ENCODE assay signal across 20 mouse cellular contexts in genomic region chr7:107638026-107638425, GRCm38 (mm10). TPM values are rescaled to one million over a fixed set of nuclear protein-coding genes. Genes with fewer than 3 reads are reported as not detected.
"Had no signal": no experiment of that assay in that cellular context is flagged by ENCODE, and none has a peak within 500 bp of the region (broad histone marks: within the 10 kb centered on the region; RNA-seq: fewer than 3 reads in every experiment).

No protein-coding gene starts in this region.

- H3K9me3 ChIP-seq: liver, embryonic 13.5 days; lung, embryonic 15.5 days; midbrain, embryonic 12.5 days had no signal

- H3K9ac ChIP-seq: limb, embryonic 12.5 days; liver, embryonic 13.5 days; liver, postnatal 0 days; lung, embryonic 15.5 days; midbrain, embryonic 12.5 days had no signal

- ATAC-seq: liver, postnatal 0 days; midbrain, embryonic 16.5 days had no signal

- H3K4me3 ChIP-seq: limb, embryonic 12.5 days; liver, embryonic 13.5 days; lung, embryonic 15.5 days; megakaryocyte, embryonic 14.5 days; midbrain, embryonic 12.5 days had no signal

- H3K27me3 ChIP-seq: limb, embryonic 12.5 days; liver, embryonic 13.5 days; lung, embryonic 15.5 days; megakaryocyte, embryonic 14.5 days; midbrain, embryonic 12.5 days had no signal

- H3K4me2 ChIP-seq: limb, embryonic 12.5 days; liver, embryonic 13.5 days; lung, embryonic 15.5 days; midbrain, embryonic 12.5 days had no signal

- DNase-seq: kidney, adult 9 months; kidney, postnatal 25 days; layer of hippocampus, adult 9-11 months; liver; liver, embryonic 13.5 days; liver, postnatal 0 days; lung, postnatal 14 days; right cerebral cortex, postnatal 14 days; thymus, postnatal 36 days had no signal

- H3K4me1 ChIP-seq: limb, embryonic 12.5 days; liver, embryonic 13.5 days; lung, embryonic 15.5 days; midbrain, embryonic 12.5 days had no signal

- H3K27ac ChIP-seq: limb, embryonic 12.5 days; liver, embryonic 13.5 days; lung, embryonic 15.5 days; macrophage; midbrain, embryonic 12.5 days had no signal

- H3K36me3 ChIP-seq: limb, embryonic 12.5 days; liver, embryonic 13.5 days; lung, embryonic 15.5 days; midbrain, embryonic 12.5 days had no signal

RNA-seq across cellular contexts. Expression of gene 5330417H12Rik, which starts 13.1 kb away (rescaled TPM):
- total RNA-seq: left cerebral cortex, postnatal 36 days had no signal
- polyA plus RNA-seq: limb, embryonic 12.5 days; liver, embryonic 13.5 days; liver, postnatal 0 days; lung, embryonic 15.5 days; macrophage; midbrain, embryonic 12.5 days; midbrain, embryonic 16.5 days; neural tube, embryonic 11.5 days; small intestine, adult 2 months; stomach, embryonic 16.5 days; thymus, postnatal 0 days had no signal
